Mouse (Mus musculus): Measurements from ENCODE around the gene Rapgef6.
A peak's percentile ranks its signal among the peaks of the same experiment; 100 is the strongest.

Gene Rapgef6

DNA sequence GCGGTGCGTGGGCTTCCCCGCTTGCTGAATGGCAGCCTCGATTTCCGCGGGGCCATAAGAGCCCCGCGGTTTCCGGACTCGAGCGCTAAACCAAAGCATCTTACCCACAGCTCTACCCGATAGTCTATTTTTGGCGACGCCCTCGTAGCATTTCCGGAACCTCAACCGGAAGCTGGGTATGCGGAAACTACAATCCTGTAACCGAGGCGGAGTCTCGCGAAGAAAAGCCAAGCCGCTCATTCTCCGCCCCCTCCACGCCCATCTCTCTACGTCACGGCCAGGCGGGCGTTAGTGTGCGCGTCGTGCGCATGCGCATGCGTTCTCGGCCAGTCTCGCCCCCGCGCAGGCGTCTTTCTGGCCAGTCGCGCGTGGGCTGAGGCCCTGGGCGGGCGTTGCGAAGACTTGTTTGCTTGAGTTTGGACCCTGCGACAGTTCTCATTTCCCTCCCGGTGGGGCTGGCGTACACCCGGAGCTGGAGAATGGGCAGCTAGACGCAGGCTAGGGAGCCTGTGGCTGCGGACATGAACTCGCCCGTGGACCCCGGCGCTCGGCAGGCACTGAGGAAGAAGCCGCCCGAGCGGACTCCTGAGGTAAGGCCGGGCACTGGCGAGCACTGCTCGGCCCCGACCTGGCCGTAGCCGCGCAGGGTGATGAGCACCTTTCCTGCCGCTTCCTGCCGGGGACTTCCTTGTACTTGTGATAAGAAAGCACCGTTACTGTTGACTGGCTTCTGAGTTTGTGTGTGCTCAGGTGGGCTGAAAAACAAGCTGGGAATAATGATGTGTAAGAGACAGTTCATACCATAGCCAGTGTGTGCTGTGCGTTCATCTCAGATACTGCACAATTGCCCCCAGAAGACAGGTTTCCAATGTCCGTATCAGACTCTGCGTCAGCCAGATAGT lies at the start of gene Rapgef6:
Rapgef6 (plus strand) TSS at position 319 of the 902 bp plus-strand sequence.
- peak; percentile 98 to 99 for DNase-seq (ENCODE audit: low spot score in 2 of 2)

DNA sequence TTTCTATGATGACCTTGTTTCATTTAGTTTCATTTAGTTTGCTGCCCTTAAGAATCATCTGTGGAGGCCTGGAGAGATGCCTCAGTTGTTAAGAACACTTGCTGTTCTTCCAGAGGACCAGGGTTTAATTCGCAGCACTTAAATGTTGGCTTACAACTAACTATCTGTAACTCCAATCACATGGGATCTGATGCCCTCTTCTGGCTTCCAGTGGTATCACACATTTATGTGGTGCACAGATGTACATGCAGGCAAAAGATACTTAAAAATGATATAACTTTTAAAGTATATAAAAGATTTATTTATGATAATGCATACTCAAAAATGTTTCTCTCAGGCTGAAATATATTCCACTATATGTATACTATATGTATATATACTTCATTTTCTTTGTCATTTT lies 44.2 kb upstream of the Rapgef6 start:
- DNase-seq (ENCODE audit: low spot score in 2 of 2) = no peak

DNA sequence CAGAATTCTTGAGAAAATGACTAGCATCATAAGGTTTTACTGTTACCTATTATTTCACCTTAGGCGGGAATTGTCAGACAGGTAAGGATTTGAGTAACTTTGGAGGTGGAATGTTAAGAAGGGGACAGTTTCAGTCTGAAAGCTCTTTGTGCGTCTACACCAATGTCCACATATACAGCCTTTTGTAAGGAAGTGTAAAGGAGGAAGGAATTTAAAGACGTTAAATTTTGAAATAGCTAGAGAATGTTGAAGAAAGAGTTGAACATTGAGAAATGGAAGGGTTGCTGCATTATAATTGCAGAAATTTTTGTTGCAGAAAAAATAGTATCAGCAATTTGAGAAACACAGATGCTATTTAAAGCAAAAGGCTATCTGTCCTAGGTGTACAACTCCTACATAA lies 36.6 kb upstream of the Rapgef6 start:
- no peak for DNase-seq (ENCODE audit: low spot score in 2 of 2)

DNA sequence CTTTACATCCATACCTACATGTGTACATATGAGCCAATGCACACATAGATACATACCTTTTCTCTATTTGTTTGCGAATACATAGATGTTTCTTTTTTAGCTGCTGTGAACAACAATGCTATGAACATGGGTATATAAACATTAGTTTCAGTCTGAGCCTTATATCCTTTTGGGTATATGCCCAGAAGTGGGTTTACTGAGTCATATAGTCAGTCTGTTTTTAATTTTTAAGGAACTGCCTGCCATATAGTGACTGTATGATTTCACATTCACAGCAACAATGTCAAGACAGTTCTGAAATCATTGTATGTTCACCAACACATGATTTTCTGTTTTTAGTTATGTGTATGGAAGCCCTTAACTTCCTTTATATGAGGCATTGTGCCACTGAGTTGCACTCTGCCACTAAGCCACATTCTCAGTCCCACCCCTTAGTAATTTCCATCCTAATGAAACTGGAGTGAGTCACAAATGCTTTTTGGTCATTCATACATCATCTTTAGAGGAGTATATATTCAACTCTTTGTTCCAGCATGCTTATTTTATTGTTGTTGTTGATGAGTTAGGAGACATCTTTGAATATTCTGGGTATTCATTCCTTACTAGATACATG lies 30.6 kb upstream of the Rapgef6 start:
- no peak for DNase-seq (ENCODE audit: low spot score in 2 of 2)

DNA sequence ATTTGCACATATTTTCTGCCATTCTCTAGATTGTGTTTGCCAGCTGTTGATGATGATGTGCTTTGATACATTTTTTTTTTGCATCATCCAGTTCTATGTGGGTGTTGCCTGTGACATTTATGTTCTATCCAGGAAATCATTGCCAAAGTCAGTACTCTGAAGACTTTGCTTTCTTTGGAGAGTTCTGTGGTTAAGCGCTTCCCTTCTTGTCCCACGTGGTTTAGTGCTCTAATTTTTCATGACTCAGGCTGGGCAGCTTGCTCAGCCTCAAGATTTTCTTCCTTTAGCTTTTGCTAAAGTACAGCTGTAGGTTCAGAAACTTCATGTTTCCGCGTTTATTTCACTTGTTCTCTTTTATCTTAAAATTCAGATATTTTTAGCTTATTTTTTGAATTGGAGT lies 30.1 kb upstream of the Rapgef6 start:
- no peak for DNase-seq (ENCODE audit: low spot score in 2 of 2)

DNA sequence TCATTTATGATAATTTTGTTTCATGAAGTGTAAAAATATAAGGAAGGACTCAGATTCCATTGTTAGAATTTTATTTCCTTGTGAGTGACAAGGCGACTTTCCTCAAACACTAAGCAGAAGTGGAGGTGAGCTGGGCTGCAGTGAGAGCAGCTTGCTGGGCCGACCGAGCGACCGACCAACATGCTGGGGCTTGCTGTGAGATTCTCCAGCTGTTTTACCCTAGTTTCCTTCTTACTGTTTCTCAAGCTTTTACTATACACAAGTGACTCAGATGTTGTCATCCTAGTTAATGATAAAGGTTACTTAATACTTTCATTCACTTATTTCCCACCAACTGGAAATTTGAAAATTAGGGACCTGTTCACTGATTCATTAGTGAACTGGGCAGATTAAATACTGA lies 22.8 kb upstream of the Rapgef6 start:
- peak; percentile 17 to 49 for DNase-seq (ENCODE audit: low spot score in 2 of 2)

DNA sequence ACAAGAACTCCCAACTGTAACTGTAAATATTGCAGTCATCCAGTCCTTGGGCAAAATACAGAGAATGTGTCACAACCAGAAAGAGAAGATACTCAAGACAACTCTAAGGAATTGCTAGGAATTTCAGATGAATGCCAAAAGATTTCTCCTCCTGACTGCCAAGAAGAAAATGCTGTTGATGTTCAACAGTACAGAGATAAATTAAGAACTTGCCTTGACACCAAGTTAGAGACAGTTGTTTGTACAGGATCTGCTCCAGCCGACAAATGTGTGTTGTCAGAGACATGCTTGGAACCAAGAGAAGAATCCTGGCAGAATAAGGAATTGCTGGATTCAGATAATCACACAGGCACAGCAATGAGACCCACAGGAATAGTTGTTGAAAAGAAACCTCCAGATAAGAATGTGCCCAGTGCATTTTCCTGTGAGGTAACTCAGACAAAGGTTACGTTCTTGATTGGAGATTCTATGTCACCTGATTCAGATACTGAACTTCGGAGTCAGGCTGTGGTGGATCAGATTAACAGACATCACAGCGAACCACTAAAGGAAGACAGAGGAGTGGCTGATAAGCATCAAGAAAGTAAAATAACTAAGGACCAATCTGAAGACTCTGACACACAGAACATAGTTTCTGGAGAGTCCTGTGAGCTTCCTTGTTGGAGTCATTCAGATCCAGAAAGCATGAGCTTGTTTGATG lies 20.0 kb upstream of the Rapgef6 start:
- DNase-seq (ENCODE audit: low spot score in 2 of 2) = no peak

DNA sequence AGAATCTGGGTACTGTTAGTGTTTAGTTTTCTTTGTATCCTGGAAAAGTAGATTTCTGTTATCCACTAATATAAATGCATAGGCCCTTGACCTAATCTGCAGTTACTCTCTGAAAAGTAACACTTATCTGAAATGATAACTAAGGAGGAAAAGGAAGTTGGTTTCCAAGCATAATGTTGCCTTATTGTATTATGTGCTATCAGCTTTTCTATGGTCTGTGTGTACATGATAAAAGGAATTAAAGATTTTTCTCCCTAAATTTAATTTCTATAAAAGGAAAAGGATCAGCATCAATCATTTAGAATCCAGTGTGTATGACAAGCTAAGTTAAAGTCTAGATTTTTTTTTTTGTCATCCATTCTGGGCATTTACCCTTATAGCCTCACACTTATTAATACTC lies 9.1 kb upstream of the Rapgef6 start:
- DNase-seq (ENCODE audit: low spot score in 2 of 2) = no peak

DNA sequence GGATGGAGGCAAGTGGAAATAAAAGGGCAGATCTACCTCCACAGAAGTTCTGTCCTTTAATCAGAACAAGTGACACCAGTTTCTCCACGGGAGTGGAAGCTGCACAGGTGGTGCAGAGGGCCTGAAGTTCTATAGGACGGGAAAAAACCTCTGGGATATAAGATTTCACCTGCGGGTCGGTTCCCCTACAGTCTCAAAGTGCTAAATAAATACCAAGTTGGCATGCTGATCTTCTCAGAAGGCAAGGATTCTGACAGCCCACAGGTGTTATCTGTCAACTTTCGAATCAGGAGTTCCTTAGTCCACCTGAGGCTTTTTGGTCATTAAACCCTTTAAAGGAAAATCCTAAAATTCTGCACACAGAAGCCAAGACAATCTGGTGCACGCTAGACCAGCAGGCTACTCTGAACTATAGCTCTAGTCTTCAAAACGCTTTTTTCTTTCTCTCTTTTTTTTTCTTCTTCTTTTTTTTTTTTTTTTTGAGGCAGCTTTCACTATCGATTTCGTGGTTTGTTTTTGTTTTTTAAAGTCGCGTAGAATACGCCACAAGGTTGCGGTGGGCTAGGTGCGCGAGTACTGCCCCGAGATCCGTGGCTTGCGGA lies 619 bp upstream of the Rapgef6 start:
- peak in 1 of 2 experiments; percentile 10 for DNase-seq (ENCODE audit: low spot score in 2 of 2)

DNA sequence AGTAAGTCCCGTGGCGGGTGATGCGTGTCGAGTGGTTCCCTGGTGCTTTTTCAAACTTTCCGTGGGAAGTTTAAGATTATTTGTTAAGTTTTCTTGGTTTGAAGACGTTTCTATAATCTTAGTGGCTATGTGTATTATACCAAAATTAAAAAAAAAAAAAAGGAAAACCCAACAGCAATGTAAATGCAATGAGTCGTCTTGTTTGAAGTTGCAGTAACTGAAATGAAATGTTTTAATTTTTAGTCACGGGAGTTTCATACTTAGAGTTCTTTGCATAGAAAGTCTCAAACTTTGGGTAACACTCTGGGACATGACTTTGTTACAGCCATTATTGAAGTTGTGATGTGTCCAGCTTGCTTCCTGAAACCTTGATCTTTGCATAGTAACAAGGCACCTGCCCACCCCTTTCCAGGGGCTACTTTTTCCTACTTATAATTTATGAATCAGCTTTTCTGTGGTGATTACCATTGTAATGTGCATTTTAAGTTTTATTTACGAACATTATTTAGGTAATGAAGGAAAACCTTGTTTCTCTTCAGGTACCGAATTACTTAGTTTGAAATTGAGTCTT lies 869 bp downstream of the Rapgef6 start:
- DNase-seq (ENCODE audit: low spot score in 2 of 2) = no peak

DNA sequence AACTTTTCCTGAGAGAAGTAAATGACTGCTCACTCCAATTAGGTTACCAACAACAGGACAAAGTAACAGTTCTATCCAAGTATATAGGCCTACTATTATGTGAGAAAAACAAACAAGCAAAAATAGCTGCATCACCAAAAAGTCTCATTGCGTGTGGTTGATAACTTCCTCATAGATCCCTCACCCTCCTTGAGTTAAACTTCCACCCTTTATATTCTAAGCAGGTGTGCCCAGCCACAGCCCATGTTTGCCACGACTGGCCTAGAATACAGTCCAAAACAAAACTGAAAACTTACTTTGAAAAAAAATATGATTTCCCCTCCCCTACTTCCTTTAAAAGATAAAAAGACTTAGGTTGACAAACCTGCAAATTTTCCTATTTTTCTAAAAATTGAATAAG lies 5.4 kb downstream of the Rapgef6 start:
- DNase-seq (ENCODE audit: low spot score in 2 of 2) = no peak

DNA sequence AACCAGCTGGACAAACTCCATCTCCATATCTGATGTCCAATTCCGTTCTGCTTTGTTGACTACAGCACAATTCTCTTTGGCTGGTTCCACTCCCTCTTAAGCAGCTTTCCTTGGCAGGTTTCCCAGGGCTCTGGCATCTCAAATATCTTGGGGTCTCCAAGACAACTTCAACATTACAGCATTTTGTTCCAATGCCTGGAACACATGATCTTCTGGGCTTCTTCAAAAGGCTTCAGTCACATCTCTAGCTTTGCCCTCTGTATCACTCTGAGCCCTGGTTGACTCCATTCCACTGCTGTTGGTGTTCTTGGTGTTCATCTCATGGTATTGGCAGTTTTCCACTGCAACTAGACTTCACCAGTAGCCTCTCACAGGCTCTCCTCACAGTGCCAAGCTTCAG lies 7.7 kb downstream of the Rapgef6 start:
- no peak for DNase-seq (ENCODE audit: low spot score in 2 of 2)

DNA sequence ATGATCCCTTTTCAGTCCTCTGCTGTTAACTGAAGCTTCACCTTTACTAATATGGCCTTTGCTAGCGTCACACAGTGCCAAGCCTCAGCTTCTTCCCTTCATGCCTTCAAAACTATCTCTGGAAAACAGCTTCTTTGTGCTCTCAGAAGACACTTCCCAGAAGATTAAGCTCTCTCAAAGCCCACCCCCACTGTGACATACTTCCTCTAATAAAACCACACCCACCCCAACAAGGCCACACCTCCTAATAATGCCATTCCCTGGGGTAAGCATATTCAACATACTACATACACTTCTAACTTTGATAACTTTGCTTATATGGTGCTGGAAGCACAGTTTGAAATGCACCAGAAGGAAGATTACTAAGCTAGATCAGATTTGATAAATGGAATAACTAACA lies 8.3 kb downstream of the Rapgef6 start:
- no peak for DNase-seq (ENCODE audit: low spot score in 2 of 2)

DNA sequence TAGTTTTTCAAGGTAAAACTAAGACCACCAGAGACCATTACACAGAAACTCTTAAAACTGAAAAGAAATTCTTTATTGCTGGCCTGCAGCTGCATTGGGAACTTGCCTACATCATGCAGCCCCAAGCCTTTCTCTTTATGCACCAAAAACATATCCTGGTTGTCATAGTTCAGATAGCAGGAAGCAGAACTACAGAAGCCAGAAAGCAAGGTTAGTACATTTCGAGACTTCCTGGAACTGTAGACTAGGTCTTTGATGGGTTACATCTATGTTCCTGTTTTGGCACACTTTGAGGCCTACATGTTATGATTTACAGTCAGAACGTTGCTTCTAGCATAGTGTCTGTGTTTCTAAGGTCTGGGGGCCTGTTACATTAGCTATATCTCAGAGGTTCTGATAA lies 11.2 kb downstream of the Rapgef6 start:
- DNase-seq (ENCODE audit: low spot score in 2 of 2) = no peak

DNA sequence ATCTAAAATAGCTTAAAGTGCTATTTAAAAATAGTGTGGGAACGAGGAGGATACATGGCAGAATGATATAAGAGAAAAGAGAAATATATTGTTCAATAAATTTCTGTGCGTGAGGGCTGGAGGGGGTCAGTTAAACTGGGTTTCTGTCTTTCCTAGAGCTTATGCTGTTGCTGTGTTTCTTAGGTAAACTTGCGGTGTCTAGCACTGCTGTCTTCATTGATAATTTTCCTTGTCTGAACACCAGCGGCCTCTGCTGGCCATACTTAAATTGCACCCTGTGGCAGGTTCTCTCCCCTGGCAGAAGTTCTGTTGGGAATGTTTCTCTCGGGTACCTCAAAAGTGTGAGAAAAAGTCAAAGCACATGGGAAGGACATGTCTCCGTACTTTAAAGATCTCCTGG lies 12.2 kb downstream of the Rapgef6 start:
- DNase-seq (ENCODE audit: low spot score in 2 of 2) = peak; percentile 52 to 78

DNA sequence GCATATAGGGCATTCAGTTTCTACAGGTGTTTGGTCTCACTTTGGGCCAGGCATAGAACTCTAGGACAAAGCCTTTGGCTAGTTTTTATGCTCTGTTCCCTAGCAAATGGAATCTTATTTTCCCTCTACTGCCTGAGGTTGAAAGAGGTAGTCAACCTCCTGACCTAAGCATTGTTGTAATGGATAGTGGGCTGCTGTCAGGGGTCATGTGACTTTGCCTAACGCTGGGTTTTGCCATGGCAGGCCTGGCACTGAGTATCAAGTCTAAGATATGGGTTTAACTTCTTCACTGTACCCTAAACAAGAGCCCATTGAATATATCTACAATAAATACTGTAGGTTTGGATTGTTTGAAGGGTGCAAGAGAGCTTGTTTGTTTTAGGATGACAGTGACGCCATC lies 16.4 kb downstream of the Rapgef6 start:
- DNase-seq (ENCODE audit: low spot score in 2 of 2) = no peak

DNA sequence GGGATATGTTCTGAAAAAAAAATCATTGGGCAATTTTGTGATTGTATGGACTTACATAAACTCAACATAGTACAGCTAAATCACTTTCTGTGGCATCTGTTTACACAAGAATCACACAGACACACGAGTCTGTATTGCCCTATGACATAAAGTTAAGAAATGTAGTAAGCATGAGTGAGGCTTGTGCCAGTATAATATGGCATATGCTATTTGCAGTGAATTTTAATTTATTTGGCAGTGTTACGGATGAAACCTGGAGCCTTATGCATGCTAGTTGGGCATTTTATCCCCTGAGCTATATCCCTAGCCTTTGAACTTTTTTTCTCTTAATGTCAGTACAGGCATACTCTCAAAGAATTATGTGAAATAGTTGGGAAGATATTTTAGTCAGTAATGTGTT lies 16.8 kb downstream of the Rapgef6 start:
- DNase-seq (ENCODE audit: low spot score in 2 of 2) = no peak

DNA sequence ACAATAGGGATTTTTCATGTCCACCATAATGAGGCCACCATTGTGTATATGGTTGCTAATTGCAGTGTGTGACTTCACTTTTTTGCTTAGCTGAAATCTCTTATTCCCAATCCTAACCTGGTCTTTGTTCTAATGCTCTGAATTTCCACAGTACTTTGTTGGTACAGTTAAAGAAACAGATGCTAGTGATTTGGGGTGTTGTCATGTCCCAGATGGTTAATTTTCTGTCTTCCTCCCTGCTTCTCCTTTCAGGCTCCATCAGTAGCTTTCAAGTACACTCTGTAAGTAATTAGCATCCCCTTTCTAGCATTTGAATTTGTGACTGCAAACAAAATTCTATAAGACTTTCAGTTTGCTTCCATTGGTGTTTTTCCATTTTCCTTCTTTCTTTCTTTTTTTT lies 17.7 kb downstream of the Rapgef6 start:
- no peak for DNase-seq (ENCODE audit: low spot score in 2 of 2)

DNA sequence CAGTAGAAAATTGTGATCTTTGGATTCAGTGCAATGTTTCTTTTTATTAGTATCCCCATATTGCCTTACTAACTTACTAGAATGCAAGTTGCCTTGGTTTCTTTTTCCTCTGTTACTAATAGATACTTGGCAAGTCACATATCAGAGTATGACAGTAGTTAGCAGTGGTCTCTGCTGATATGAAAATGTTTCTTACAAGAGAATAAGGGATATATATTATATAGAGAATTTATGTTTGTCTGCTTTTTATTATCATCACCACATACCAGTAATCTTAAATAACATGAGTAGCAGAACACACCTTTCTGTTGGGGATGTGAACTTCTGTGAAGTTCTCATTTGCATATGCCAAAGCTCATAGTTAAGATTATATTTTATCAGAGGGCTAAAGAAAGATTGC lies 19.8 kb downstream of the Rapgef6 start:
- DNase-seq (ENCODE audit: low spot score in 2 of 2) = no peak

DNA sequence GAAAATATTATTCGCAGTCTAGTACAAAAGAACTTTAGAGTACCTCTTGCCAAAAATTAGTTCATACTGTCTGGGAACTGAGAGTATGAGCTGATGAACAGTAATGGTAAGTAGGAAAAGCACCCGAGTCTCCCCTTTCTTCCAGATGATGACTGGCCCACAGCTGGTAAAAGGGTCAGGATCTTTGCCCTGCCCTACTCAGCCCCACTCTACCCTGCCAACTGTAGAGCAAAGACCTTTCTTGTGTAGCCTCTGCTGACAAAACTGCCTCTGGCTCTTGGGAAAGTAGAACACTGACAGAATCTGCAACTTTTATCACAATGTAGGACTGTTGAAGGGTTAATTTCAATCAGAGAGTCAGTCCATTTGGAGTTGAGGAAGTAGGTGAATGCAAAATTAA lies 32.3 kb downstream of the Rapgef6 start:
- DNase-seq (ENCODE audit: low spot score in 2 of 2) = no peak

DNA sequence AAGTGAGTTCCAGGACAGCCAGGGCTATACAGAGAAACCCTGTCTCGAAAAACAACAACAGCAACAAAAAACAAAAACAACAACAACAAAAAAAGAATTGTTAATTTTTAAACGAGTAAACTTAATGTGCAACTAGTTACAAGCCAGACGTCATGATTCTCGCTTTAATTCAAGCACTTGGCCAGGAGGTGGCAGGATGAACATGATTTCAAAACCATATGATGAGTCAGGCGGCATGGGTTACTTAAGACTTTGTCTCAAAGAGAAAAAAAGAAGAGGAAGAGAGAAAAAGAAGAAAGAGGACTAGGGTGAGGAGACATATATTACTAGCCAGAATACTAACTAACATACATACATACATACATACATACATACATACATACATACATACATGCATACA lies 40.1 kb downstream of the Rapgef6 start:
- no peak for DNase-seq (ENCODE audit: low spot score in 2 of 2)

DNA sequence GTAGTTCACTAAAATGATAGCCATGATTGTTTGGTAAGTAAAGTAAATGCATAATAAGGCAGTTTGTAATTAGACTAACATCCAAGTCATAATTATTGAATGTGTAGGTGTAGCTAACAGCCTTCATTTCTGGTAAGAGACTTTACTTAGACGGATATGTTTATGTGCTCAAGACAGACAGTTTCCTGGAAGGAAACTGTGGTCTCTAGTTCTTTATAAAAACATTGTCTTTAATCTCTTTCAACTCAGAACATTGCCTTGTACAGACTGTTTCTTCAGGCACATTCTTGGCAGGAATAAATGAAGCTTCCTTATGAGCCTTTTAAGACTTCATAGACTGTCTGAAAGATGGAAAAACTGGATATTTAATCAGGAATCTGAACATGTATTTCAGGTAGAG lies 45.3 kb downstream of the Rapgef6 start:
- DNase-seq (ENCODE audit: low spot score in 2 of 2) = no peak
